Mouse (Mus musculus): ENCODE results near the gene Gm3336.

GRCm38 (mm10) chr8:70681410-70681809 lies 36.9 kb upstream of the Gm3336 start:
- TF ChIP-seq CTCF (IDR thresholded peaks at IDR 0.05; ENCODE audit: low read depth) = no peak
- TF ChIP-seq EP300 (optimal IDR thresholded peaks at IDR 0.05) = no peak
